Mouse (Mus musculus) kidney, embryonic 14.5 days (tissue): ENCODE measurements at regions not wholly inside any gene's neighbourhood (a gene's known extent, or its start where the extent isn't known, plus 50 kb on each side); places are given as distances from the start of the nearest gene placed in this dataset.
"Not testable (repeated sequence)": the region's sequence is repeated elsewhere in the genome, so short reads cannot be mapped to it uniquely, and the experiment has no call there.

Experiments used
- ATAC-seq: fragments of 200-750 bp; cut with Nextera tagmentation; 2 replicates; pipeline ENCODE4 v1.8.0; 2017; ENCODE audit warnings: moderate number of reproducible peaks, mild to moderate bottlenecking, moderate TSS enrichment, moderate library complexity; ENCODE audit not compliant: low FRiP score, low TSS enrichment
- H3K27ac ChIP-seq: fragments of 300-500 bp; sonication (generic); 2 replicates; pipeline ENCODE4 v1.5.1; 2014; ENCODE audit warnings: low read depth, mild to moderate bottlenecking, low read length, moderate library complexity, mixed read lengths
- H3K27me3 ChIP-seq: fragments of 300-500 bp; sonication (generic); 2 replicates; pipeline ENCODE4 v1.6.1; 2014; ENCODE audit warnings: mild to moderate bottlenecking, low read length; ENCODE audit not compliant: control insufficient read depth, insufficient read depth
- H3K36me3 ChIP-seq: fragments of 300-500 bp; sonication (generic); 2 replicates; pipeline ENCODE4 v1.6.1; 2014; ENCODE audit warnings: low read length, mixed read lengths; ENCODE audit not compliant: control insufficient read depth, insufficient read depth
- H3K4me1 ChIP-seq: fragments of 300-500 bp; sonication (generic); 2 replicates; pipeline ENCODE4 v1.6.1; 2014; ENCODE audit warnings: low read length, mixed read lengths; ENCODE audit not compliant: control insufficient read depth, insufficient read depth
- H3K4me2 ChIP-seq: fragments of 300-500 bp; sonication (generic); replicated peaks from 2 replicates; pipeline ENCODE4 v1.6.1; 2014; ENCODE audit warnings: low read depth, mild to moderate bottlenecking, low read length
- H3K4me3 ChIP-seq: fragments of 300-500 bp; sonication (generic); 2 replicates; pipeline ENCODE4 v1.5.1; 2014; ENCODE audit warnings: mild to moderate bottlenecking, low read length
- H3K9ac ChIP-seq: fragments of 300-500 bp; sonication (generic); 2 replicates; pipeline ENCODE4 v1.6.1; 2014; ENCODE audit warnings: low read depth, mild to moderate bottlenecking, low read length, moderate library complexity
- H3K9me3 ChIP-seq: fragments of 300-500 bp; sonication (generic); 2 replicates; pipeline ENCODE4 v1.6.1; 2016; ENCODE audit warnings: low read length; ENCODE audit not compliant: control insufficient read depth
- WGBS: fragments of 180-500 bp; shearing (Covaris S2); extraction: QIAGEN DNeasy Blood & Tissue Kit; methylation state at CpG from one replicate; pipeline ENCODE4 v1.1.7; 2014; 5-methylcytosine and 5-hydroxymethylcytosine counted together

DNA sequence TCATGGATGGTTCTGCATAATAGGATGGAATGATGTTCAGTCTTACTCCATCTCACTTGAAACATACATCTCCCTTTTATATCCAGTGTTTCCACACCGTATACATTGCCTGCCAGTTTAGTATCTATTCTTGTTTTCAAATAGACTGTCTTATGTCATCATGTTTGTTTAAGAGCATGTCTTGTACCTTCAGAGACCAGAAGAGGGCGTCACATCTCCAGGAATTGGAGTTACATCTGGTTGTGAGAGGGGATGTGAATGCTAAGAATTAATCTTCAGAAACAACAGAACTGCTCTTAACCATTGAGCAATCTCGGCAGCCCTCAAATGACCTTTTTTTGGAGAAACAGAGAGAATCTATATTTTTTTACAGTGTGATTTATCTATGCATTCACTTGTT is 216.3 kb upstream of the Klf3 start:
- Histone ChIP-seq H3K27ac (no peak overlapping the region), H3K4me2 (no peak overlapping the region), H3K4me3 (no peak overlapping the region), H3K9ac (no peak overlapping the region), H3K36me3 (no peaks in the 10 kb centered on the region), H3K27me3 (no peaks in the 10 kb centered on the region), H3K9me3 (no peaks in the 10 kb centered on the region; the same call in 1 of the 2 replicates), H3K4me1 (peaks cover 7% of the 10 kb centered on the region; the same call in 1 of the 2 replicates)
- ATAC-seq, result no peak
- WGBS, result 92% methylated on average over 3 of the region's 3 CpGs

DNA sequence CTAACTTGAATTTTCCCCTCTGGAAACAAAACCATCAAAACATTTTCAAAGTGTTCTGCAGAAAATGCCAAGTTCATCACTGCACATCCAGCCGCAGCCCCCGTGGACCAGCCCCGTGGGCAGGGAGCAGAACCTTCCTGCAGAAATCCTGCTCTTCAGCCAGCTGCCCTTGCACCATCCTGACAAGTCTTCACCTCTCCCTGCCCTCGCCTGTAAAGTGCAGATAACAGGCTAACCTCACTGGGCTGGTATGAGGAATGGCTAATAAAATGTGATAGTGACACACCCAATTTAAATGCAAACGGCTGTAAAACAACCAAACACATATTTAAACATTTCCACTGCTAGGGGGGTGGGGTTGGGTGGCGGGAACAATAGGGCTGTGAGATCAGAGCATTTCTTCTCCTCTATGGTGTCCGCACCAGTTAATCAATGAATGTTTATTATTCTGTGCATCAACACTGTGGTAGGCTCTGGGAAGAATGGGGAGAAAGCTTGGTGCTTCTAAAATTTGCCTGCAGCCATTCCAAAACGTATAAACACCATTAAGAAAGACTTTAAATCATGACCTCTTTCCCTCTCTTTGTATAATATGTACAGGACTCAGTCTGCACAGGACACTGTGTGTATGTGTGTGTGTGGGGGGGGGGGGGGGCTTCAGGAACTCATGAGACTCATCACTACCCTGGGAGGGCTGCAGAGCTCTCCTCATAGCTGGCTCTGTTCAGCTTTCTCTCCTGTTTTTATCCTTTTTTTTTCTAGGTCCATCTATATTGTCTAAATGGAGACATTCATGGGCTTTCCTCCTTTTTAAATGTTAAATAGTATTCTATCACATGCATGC is 215.1 kb upstream of the Klf3 start:
- no peaks in the 10 kb centered on the region; the same call in 1 of the 2 replicates for H3K9me3 ChIP-seq
- no peaks in the 10 kb centered on the region for H3K36me3 ChIP-seq
- no peak overlapping the region for H3K4me3 ChIP-seq
- H3K27ac ChIP-seq, result no peak overlapping the region; the same call in 1 of the 2 replicates
- peak; percentile 63; the same call in 1 of the 2 replicates for ATAC-seq
- H3K27me3 ChIP-seq, result no peaks in the 10 kb centered on the region
- H3K4me2 ChIP-seq, result no peak overlapping the region
- peaks cover 7% of the 10 kb centered on the region; the same call in 1 of the 2 replicates for H3K4me1 ChIP-seq
- H3K9ac ChIP-seq, result no peak overlapping the region
- WGBS, result 32% methylated on average over 8 of the region's 8 CpGs

GRCm38 (mm10) chr5:64588768-64589167 is 214.4 kb upstream of the Klf3 start:
- H3K4me1 ChIP-seq, H3K27me3 ChIP-seq: not testable (repeated sequence)
- WGBS, result 98% methylated on average over 8 of the region's 8 CpGs

GRCm38 (mm10) chr5:64590036-64590435 is 213.2 kb upstream of the Klf3 start:
- H3K4me2 ChIP-seq, result no peak overlapping the region
- no peaks in the 10 kb centered on the region for H3K36me3 ChIP-seq
- no peak overlapping the region for H3K27ac ChIP-seq
- H3K4me3 ChIP-seq, result no peak overlapping the region
- WGBS, result 92% methylated on average over 5 of the region's 5 CpGs
- no peaks in the 10 kb centered on the region; the same call in 1 of the 2 replicates for H3K9me3 ChIP-seq
- no peak for ATAC-seq
- no peak overlapping the region for H3K9ac ChIP-seq
- peaks cover 13% of the 10 kb centered on the region; the same call in 1 of the 2 replicates for H3K4me1 ChIP-seq
- no peaks in the 10 kb centered on the region for H3K27me3 ChIP-seq

More at GRCm38 (mm10) chr5:64588768-64589167, 214.4 kb upstream of the Klf3 start:
- ATAC-seq, H3K36me3 ChIP-seq, H3K9me3 ChIP-seq, H3K4me3 ChIP-seq, H3K4me2 ChIP-seq, H3K27ac ChIP-seq, H3K9ac ChIP-seq: not testable (repeated sequence)

- Histone ChIP-seq H3K27ac (no peak overlapping the region), H3K4me2 (no peak overlapping the region), H3K9ac (no peak overlapping the region), H3K4me3 (no peak overlapping the region), H3K36me3 (no peaks in the 10 kb centered on the region), H3K4me1 (peaks cover 13% of the 10 kb centered on the region; the same call in 1 of the 2 replicates), H3K9me3 (no peaks in the 10 kb centered on the region; the same call in 1 of the 2 replicates), H3K27me3 (no peaks in the 10 kb centered on the region)
- no peak for ATAC-seq
- 93% methylated on average over 1 of the region's 1 CpGs for WGBS
Measured at GRCm38 (mm10) chr5:64590747-64591146, 212.4 kb upstream of the Klf3 start.

DNA sequence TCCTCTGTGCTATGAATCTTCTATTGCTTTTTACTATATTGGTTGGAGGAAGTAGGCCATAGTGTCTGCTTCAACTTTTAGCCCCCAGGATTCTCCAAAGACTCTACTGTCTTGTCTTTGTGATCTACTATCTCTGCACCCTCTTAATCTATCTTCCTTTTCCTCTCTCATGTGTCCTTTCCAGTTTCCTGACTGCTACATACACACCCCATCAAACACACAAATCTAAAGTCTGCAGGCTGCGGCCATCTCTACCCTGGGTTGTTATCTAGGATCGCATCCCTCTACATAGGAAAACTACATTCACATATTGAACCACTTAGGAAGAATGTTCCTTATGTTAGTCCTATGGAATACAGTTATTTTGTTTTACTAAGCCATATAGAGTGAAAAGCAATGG is 211.4 kb upstream of the Klf3 start:
- Histone ChIP-seq H3K4me3 (no peak overlapping the region), H3K27ac (no peak overlapping the region), H3K27me3 (no peaks in the 10 kb centered on the region), H3K4me2 (no peak overlapping the region), H3K9ac (no peak overlapping the region), H3K4me1 (peaks cover 13% of the 10 kb centered on the region; the same call in 1 of the 2 replicates), H3K36me3 (no peaks in the 10 kb centered on the region), H3K9me3 (no peaks in the 10 kb centered on the region; the same call in 1 of the 2 replicates)
- ATAC-seq, result no peak
- WGBS, result 99% methylated on average over 2 of the region's 2 CpGs

GRCm38 (mm10) chr5:64595220-64595619 is 208.0 kb upstream of the Klf3 start:
- H3K36me3 ChIP-seq, result no peaks in the 10 kb centered on the region
- no peak for ATAC-seq
- no peak overlapping the region for H3K4me3 ChIP-seq
- H3K27me3 ChIP-seq, result no peaks in the 10 kb centered on the region
- H3K4me2 ChIP-seq, result no peak overlapping the region
- peaks cover 19% of the 10 kb centered on the region for H3K4me1 ChIP-seq
- no peak overlapping the region for H3K9ac ChIP-seq
- H3K9me3 ChIP-seq, result no peaks in the 10 kb centered on the region
- WGBS, result 56% methylated on average over 3 of the region's 3 CpGs
- no peak overlapping the region for H3K27ac ChIP-seq

DNA sequence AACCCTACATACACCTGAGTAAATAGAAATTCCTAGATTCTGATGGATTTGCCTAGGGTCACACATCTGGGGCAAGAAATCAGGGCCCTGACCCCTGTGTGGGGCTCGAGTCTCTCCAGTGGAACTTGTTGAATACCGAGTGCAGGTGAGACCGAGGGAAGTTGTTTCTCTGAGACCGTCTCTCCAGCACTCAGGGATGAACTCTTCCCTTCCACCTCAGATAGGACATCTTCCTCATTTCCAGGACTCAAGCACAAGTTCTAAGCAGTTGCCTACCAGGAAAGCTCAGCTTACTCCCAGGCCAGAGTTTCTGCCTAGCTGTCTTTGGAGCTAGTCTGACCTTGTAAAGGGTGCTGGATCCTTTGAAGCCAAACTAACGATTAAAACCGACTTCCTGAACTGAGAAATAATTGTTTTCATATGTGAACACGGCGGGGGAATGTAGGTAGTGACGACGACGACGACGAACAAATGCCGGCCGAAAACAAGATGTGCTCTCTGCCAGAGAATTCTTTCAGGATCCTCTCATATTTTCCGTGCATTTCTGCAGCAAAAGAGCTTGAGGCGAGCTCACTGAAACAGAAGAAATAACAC is 207.3 kb upstream of the Klf3 start:
- 52% methylated on average over 17 of the region's 17 CpGs for WGBS
- Histone ChIP-seq H3K9ac (no peak overlapping the region), H3K27ac (no peak overlapping the region; the same call in 1 of the 2 replicates), H3K9me3 (no peaks in the 10 kb centered on the region), H3K4me2 (no peak overlapping the region), H3K27me3 (no peaks in the 10 kb centered on the region), H3K36me3 (no peaks in the 10 kb centered on the region), H3K4me3 (no peak overlapping the region), H3K4me1 (peaks cover 24% of the 10 kb centered on the region)
- ATAC-seq, result no peak

GRCm38 (mm10) chr5:64597021-64597420 is 206.2 kb upstream of the Klf3 start:
- H3K36me3 ChIP-seq, result no peaks in the 10 kb centered on the region
- H3K9ac ChIP-seq, result no peak overlapping the region
- no peak overlapping the region for H3K4me2 ChIP-seq
- WGBS, result 79% methylated on average over 7 of the region's 7 CpGs
- peaks cover 24% of the 10 kb centered on the region for H3K4me1 ChIP-seq
- H3K27ac ChIP-seq, result no peak overlapping the region
- no peaks in the 10 kb centered on the region for H3K27me3 ChIP-seq
- H3K9me3 ChIP-seq, result no peaks in the 10 kb centered on the region
- H3K4me3 ChIP-seq, result no peak overlapping the region
- no peak for ATAC-seq
